Mouse (Mus musculus) lung, postnatal 14 days (tissue): ENCODE results near the gene Il17re.

ENCODE experiments used
- DNase-seq: peaks from one replicate; pipeline ENCODE4 v3.0.0; 2021

The Il17re gene

DNA sequence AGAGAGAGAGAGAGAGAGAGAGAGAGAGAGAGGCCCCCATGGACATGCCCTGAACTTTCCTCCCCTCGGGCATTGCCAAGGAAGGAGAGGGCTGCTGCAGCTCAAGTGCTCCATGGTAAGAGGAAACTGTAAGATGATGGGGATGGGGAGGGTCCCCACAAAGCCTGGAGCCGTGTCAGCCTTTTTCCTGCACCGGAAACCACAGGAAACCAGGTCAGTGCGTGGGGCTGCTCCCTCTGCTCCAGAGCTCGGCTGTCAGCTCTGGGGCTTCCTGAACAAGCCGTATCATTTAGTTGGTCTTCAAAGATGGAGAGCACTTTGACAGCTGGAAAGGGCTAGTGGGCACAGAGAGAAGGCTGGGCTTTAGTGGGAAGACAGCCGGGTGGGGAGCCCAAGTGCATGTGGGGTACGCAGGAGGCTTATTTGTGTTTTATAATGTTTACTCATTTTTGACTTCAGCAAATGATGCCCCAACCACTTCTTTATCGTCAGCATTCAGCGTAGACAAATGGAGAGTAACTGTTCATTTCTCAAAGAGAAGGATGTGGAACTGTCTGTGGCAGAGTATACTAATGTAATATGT lies at the start of gene Il17re:
Il17re (plus strand) TSS at position 533 of the 583 bp plus-strand sequence.
- DNase-seq = no peak

GRCm38 (mm10) chr6:113410001-113410400 lies 48.3 kb upstream of the Il17re start:
- DNase-seq = no peak

- DNase-seq = no peak
These were observed 41.9 kb upstream of the Il17re start for GRCm38 (mm10) chr6:113416416-113416815.

DNA sequence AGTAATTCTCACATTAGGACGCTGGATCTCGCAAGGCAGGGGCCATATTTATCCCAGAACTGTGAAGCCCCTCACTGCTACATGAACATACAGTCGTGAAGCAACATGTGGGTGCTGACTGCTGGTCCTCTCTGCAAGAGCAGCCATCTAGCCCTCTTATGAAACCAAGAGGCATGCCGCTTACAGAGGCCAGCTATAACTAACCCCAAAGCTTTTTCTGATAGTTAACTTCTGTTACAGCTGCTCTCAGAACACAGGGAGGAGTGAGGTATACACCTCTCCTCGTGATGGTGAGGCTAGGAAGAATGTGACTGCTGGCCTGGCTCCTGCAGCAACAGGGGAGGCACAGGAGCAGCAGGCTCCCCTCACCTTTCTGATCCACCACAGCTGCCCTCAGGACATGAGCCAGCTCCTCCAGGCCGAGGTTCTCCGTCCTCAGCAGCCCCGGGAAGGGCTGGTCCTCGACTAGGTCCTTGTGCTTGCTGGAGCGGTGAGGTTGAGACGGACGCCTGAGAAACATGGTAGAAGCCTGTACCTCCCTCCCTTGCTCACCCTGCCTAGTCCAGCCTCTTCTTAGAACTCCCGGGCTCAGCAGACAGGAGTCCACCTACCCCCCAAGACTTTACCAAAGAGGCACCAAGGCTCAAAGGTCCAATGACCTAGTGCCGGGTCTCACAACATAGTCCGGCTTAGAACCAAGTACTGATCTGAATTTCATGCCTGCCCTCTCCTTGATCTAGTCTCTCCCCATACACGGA lies 39.7 kb upstream of the Il17re start:
- DNase-seq = no peak

GRCm38 (mm10) chr6:113419199-113419587 lies 39.1 kb upstream of the Il17re start, which contains the start of gene Rpusd3:
Gene Rpusd3 (minus strand): TSS chr6:113419340.
- DNase-seq = peak; percentile 100

DNA sequence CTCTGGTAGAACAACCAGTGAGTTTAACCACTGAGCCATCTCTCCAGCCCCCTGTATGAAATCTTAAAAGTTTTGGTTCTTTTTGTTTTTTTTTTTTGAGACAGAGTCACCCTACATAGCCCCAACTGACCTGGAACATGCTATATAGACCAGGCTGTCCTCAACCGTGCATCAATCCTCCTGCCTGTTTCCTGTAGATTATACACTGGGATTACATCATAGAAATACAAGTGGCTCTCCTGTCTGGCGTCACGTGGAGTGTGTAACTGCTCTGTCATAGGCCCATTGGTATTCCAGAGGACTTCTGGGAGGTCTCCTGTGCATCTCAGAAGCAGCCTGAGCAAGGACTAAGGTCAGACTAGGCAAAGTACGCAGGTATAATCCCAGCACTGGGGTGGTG lies 35.3 kb upstream of the Il17re start:
- DNase-seq = no peak

DNA sequence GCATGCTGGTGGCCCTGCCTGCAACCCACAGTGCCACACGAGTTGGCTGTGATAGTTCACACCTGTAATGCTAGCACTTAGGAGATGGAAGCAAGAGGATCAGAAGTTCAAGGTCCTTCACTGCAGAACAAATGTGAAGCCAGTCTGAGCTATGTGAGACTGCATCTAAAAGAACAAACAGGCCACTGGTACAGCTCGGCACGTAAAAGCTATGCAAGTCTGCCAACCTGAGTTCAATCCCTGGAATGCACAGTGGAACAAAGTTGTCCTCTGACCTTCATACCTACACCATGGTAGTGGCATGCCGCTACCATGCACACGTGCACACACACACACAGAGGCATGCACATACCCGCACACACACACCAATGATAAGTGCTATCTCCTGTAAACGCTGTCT lies 34.1 kb upstream of the Il17re start:
- no peak for DNase-seq

DNA sequence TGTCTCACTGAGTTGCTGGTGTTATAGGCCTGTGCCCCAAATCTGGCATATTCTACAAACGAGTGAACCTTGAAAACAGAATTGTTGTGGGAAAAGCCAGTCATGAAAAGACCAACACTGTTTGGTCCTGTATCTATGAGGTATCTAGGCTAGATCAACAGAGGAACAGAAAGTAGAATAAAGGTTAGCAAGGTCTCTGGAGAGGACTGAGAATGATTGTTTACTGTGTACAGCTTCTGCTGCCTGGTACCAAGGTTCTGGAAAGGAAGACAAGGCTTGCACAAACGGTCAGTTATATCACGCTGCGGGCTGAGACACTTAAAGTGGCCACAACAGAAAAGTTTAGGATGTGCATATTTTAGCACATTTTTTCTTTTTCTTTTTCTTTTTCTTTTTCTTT lies 31.6 kb upstream of the Il17re start:
- no peak for DNase-seq

GRCm38 (mm10) chr6:113427397-113427796 lies 30.9 kb upstream of the Il17re start:
- peak; percentile 41 for DNase-seq

- no peak for DNase-seq
These were observed 30.3 kb upstream of the Il17re start for GRCm38 (mm10) chr6:113428006-113428405.

DNA sequence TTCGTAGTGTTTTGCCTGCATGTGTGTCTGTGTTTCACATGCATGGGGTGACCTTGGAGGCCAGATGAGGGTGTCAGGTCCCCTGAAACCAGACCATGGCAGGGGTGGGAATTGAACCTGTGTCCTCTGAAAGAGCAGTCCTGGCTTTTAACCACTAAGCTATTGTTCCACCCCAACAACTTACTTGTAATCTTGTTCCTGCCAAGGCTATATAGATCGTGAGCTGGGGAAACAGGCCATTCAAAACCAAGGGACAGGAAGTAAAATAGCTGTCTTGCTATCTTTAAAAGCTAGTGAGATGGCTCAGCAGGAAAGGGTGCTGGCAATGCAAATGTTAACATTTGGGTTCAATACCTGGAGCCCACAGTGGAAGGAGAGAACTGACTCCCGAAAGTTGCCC lies 28.3 kb upstream of the Il17re start:
- no peak for DNase-seq

DNA sequence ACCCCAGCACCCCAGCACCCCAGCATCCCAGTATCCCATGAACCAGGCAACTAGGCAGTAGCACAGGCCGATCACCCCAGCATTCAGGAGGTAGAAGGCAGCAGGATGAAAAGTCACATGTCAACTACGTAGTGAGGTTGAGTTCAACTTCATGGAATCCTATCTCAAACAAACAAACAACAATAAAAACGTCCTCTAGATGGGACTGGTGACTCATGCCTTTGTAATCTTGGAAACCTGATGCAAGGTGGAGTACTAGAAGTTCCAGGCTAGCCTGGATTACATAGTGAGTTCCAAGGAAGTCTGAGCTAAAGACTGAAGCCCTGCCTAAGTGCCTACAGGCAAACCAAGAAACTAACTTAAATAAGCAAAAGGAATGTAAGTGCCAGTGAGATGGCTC lies 27.4 kb upstream of the Il17re start:
- no peak for DNase-seq

DNA sequence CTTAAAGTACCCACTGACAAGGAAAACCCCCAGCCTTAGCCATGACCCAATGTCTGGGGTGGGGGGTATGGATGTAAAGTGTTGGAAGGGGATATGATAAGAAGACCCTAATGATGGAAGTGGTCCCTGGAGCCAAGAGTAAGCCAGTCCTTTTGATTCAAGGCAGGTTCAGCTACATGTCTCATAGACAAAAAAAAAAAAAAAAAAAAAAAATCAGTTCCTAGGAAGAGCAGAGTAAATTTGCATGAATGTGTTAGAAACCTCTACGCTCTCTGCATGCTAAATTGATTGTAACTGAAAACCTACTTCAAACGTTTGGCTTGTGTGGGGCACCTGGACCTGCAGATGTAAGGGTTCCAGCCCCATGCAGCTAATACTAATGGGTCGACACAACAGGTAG lies 26.5 kb upstream of the Il17re start:
- DNase-seq = no peak

DNA sequence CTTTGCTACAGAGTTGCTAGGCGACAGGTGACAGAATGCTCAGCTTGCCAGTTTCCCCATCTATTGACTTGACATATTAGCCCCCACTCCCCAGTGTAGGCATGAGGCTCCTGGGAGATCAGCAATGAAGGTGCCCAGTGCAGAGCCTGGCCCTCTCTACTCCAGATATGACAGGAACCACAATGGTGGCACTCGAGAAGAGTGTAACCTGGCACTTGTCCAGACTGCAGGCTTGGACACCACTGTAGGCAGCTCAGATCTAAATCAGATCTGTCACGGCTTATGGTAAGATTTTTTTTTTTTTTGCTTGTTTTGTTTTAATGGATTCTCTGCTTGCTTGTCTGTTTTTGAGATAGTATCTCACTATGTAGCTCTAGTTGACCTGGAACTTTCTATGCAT lies 24.6 kb upstream of the Il17re start:
- DNase-seq = no peak

DNA sequence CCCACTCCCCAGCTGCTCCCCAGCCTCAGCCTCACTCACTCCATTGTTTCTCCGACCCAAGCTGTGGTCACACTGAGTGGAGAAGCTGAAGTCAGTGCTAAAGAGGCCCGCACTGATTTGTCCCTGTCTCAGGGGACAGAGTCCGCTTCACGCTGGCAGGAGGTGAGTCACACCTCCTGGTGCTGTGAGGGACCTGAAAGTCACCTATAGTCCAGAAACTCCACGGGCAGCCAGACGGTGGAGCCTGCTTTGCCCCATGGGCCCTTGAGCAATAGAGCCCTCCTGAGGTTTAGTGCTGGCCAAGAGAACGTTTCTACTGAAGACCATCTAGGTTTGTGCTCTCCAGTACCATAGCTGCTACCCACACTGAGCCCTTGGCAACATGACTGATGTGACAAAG lies 23.6 kb upstream of the Il17re start:
- DNase-seq = no peak

DNA sequence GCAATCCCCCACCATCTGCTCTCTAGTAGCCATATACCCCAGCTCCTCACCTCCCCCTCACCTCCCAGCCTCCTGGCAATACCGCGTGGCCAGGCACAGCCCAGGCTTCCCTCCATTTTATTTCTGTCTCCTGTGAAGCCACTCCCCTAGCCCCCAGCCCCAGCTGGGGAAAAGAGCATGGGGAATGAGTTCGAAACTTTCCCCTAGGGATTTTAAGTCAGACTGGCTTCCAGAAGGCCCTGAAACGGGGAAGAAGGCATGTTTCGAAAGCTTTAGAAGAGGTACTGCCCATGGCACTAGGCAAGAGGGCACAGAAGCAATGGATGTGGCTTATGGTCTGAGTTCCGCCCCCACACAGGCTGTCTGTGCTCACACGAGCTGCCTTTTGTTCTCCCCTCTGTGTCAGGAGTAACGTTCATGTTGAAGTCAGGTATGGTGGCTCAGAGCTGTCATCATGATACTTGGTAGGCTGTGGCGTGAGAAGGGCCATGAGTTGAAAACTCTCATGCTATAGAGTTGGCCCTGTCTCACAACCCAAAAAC lies 22.5 kb upstream of the Il17re start, which contains the start of gene Cidec:
Cidec (minus strand) TSS at position 97 of the 542 bp plus-strand sequence.
- no peak for DNase-seq

GRCm38 (mm10) chr6:113437135-113437534 lies 21.1 kb upstream of the Il17re start:
- no peak for DNase-seq

DNA sequence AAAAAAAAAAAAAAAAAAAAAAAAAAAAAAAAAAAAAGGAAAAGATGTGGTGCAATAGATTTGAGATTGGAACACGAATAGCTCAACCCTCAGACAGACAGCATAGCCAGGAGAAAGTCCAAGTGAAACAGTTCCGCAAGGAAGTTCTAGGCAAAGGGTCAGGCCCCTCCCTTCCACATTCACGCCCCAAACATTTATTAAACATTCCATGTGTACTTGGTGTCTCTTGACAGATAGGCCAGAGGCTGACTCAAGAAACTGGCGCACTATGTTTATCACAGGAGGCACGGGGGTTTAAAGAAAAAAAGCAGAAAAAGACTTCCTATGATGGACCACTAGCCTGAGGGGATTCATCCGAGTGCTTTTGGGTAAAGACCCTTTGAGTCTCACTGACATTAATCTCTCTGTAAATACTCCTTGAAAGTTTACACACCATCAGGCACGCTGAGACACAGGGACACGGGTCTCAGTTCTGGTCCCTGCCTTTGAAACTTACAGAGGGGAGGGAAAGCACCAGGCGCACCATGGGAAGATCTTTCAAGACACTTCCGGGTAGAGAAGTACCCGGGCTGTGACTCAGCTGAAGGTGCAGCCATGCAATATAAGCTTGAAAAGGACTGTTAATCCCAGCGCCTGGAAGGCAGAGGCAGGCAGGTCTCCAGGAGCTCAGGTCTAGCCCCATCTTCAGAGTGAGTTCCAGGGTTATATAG lies 19.4 kb upstream of the Il17re start:
- no peak for DNase-seq

DNA sequence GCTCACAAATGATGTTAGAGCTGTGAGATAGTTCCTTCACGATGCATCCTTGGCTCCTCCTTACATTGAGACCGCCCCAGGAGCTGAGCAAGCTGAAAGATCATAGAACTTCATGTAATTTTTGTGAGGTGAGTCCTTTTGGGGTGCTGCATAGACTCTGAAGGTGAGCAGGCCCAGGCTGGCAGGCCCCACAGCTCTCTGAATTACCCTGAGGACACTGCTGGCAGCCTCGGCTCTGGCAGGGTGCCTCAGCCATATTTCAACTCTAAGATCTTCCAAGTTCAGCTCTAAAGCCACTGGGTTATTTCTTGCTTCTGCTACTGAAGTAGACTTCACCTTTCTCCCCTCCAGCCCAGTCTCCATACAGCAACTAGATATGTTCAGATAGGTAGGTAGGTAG lies 17.6 kb upstream of the Il17re start:
- DNase-seq = no peak

GRCm38 (mm10) chr6:113441147-113441680 lies 17.1 kb upstream of the Il17re start:
- DNase-seq = peak; percentile 83

DNA sequence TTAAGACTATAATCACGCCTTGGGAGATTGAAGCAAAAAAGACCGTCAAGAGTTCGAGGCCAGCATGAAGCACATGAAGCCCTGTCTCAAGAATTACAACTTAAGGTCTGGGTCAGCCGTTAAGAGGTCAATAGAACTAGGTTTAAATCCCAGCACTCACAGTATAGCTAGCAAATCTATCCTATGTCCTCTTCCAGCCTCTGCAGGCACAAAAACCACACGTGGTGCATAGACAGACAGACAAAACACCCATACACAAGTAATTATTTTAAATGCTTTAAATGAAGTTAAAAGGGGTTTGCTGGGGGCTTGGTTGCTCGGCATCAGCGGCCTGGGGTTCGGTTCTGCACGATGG lies 16.2 kb upstream of the Il17re start:
- no peak for DNase-seq

GRCm38 (mm10) chr6:113442442-113443090 lies 15.7 kb upstream of the Il17re start, which contains the start of gene Jagn1:
Gene Jagn1 (plus strand): TSS chr6:113442569.
- DNase-seq = peak; percentile 93

DNA sequence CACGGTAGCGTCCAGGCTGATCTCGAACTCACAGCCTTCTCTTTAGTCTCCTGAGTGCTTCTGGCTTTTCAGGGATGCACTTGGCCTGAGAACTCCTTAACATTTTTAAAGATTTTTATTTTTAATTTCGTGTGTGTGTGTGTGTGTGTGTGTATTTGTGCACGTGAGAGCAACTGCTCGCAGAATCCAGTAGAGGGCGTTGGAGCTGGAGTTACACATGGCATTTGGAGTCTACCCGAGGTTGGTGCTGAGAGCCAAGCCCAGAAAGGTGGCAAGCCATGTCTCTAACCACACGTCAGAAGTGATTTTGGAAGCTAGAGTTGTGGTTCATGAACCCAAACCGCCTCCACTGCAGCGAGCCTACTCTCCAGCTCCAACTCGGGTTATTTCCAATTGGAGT lies 15.2 kb upstream of the Il17re start:
- DNase-seq = no peak
